Mouse (Mus musculus) lung, postnatal 0 days (tissue): ENCODE data around the gene Rps23. TPM values are rescaled to one million over a fixed set of nuclear protein-coding genes. Genes with fewer than 3 reads are reported as not detected.

Source experiments
- ATAC-seq: fragments of 200-750 bp; cut with Nextera tagmentation; 2 replicates; pipeline ENCODE4 v1.8.0; 2017; ENCODE audit warnings: moderate library complexity
- DNase-seq: peaks from one replicate; pipeline ENCODE4 v3.0.0-alpha.2; 2016; ENCODE audit warnings: low spot score
- H3K27ac ChIP-seq: fragments of 300-500 bp; sonication (generic); 2 replicates; pipeline ENCODE4 v1.5.1; 2014; ENCODE audit warnings: antibody characterized with exemption, mild to moderate bottlenecking, low read length, mixed read lengths
- H3K27me3 ChIP-seq: fragments of 300-500 bp; sonication (generic); replicated peaks from 2 replicates; pipeline ENCODE4 v1.6.1; 2014; ENCODE audit warnings: low read length, mixed read lengths; ENCODE audit not compliant: insufficient read depth
- H3K36me3 ChIP-seq: fragments of 300-500 bp; sonication (generic); 2 replicates; pipeline ENCODE4 v1.6.1; 2014; ENCODE audit warnings: low read length, mixed read lengths; ENCODE audit not compliant: insufficient read depth
- H3K4me1 ChIP-seq: fragments of 300-500 bp; sonication (generic); 2 replicates; pipeline ENCODE4 v1.6.1; 2014; ENCODE audit warnings: antibody characterized with exemption, low read depth, low read length, mixed read lengths; ENCODE audit not compliant: insufficient read depth
- H3K4me2 ChIP-seq: fragments of 300-500 bp; sonication (generic); replicated peaks from 2 replicates; pipeline ENCODE4 v1.6.1; 2014; ENCODE audit warnings: low read depth, mild to moderate bottlenecking, low read length, moderate library complexity, mixed read lengths
- H3K4me3 ChIP-seq: fragments of 300-500 bp; sonication (generic); 2 replicates; pipeline ENCODE4 v1.5.1; 2014; ENCODE audit warnings: low read depth, low read length
- H3K9ac ChIP-seq: fragments of 300-500 bp; sonication (generic); replicated peaks from 2 replicates; pipeline ENCODE4 v1.6.1; 2014; ENCODE audit warnings: low read depth, mild to moderate bottlenecking
- H3K9me3 ChIP-seq: fragments of 300-500 bp; sonication (generic); 2 replicates; pipeline ENCODE4 v1.6.1; 2016; ENCODE audit warnings: low read length, mixed read lengths
- CTCF ChIP-seq: IDR thresholded peaks from 2 replicates; pipeline ENCODE4 v1.5.1; 2016; ENCODE audit warnings: antibody characterized with exemption, mild to moderate bottlenecking
- EP300 ChIP-seq: IDR thresholded peaks from 2 replicates; pipeline ENCODE4 v1.6.1; 2016; ENCODE audit warnings: antibody characterized with exemption, mild to moderate bottlenecking, control low read depth
- WGBS: fragments of 180-500 bp; shearing (Covaris S2); extraction: QIAGEN DNeasy Blood & Tissue Kit; methylation state at CpG from one replicate; pipeline ENCODE4 v1.1.7; 2014; 5-methylcytosine and 5-hydroxymethylcytosine counted together
- polyA plus RNA-seq: library from polyadenylated mRNA; unstranded; fragments of >200 nt; fragmentation: Nextera tagmentation; extraction: Ambion mirVana; gene quantifications from 2 replicates; pipeline ENCODE4 v1.2.1, GENCODE M21; 2015

The Rps23 gene
- 202 and 205 TPM in 2 replicates for polyA plus RNA-seq

- DNase-seq (peak; percentile 97), ATAC-seq (peak; percentile 99)
- TF ChIP-seq CTCF (no peak; the same call in 1 of the 2 replicates), EP300 (peak; percentile 90)
- Histone ChIP-seq H3K36me3 (peaks cover 14% of the 10 kb centered on the region), H3K9ac (peak within 1 kb of the TSS; percentile 98), H3K27me3 (no peaks in the 10 kb centered on the region), H3K4me1 (no peaks in the 10 kb centered on the region), H3K4me2 (peak within 1 kb of the TSS; percentile 61), H3K27ac (peak within 1 kb of the TSS; percentile 82), H3K9me3 (no peaks in the 10 kb centered on the region), H3K4me3 (peak within 1 kb of the TSS; percentile 90)
- WGBS = under 1% methylated on average over 57 of the region's 57 CpGs
Measured at GRCm38 (mm10) chr13:90922751-90923612, at the start of gene Rps23. TSS of gene Rps23 (plus strand) at chr13:90922958.

GRCm38 (mm10) chr13:90881727-90882429, 40.9 kb upstream of the Rps23 start:
- Histone ChIP-seq H3K27me3 (no peaks in the 10 kb centered on the region), H3K36me3 (no peaks in the 10 kb centered on the region), H3K4me3 (no peak overlapping the region), H3K27ac (no peak overlapping the region), H3K4me2 (no peak overlapping the region), H3K9me3 (no peaks in the 10 kb centered on the region), H3K9ac (no peak overlapping the region), H3K4me1 (peaks cover 3% of the 10 kb centered on the region; the same call in 1 of the 2 replicates)
- no peak for ATAC-seq
- TF ChIP-seq EP300 = no peak
- no peak for TF ChIP-seq CTCF
- WGBS = 74% methylated on average over 1 of the region's 1 CpGs
- no peak for DNase-seq

- H3K4me2 ChIP-seq = peak overlapping the region; percentile 57
- H3K4me3 ChIP-seq = peak overlapping the region; percentile 31
- H3K9ac ChIP-seq = no peak overlapping the region
- no peaks in the 10 kb centered on the region for H3K27me3 ChIP-seq
- WGBS = 22% methylated on average over 13 of the region's 13 CpGs
- H3K4me1 ChIP-seq = peaks cover 3% of the 10 kb centered on the region; the same call in 1 of the 2 replicates
- peak; percentile 47 for DNase-seq
- peak; percentile 73 for ATAC-seq
- no peak overlapping the region for H3K27ac ChIP-seq
- no peaks in the 10 kb centered on the region for H3K9me3 ChIP-seq
- TF ChIP-seq EP300 (peak; percentile 25; the same call in 1 of the 2 replicates), CTCF (no peak)
- H3K36me3 ChIP-seq = no peaks in the 10 kb centered on the region
Measured at GRCm38 (mm10) chr13:90885856-90886532, 36.8 kb upstream of the Rps23 start.

GRCm38 (mm10) chr13:90886568-90886983, 36.2 kb upstream of the Rps23 start:
- TF ChIP-seq CTCF (peak; percentile 81), EP300 (no peak)
- peak overlapping the region; percentile 31 for H3K4me3 ChIP-seq
- no peaks in the 10 kb centered on the region for H3K27me3 ChIP-seq
- peaks cover 3% of the 10 kb centered on the region; the same call in 1 of the 2 replicates for H3K4me1 ChIP-seq
- DNase-seq = peak; percentile 61
- no peak overlapping the region for H3K27ac ChIP-seq
- WGBS = under 1% methylated on average over 18 of the region's 18 CpGs
- peak overlapping the region; percentile 57 for H3K4me2 ChIP-seq
- H3K9me3 ChIP-seq = no peaks in the 10 kb centered on the region
- H3K9ac ChIP-seq = no peak overlapping the region
- no peaks in the 10 kb centered on the region for H3K36me3 ChIP-seq
- peak; percentile 59 for ATAC-seq

- Histone ChIP-seq H3K4me1 (peaks cover 3% of the 10 kb centered on the region; the same call in 1 of the 2 replicates), H3K4me2 (no peak overlapping the region), H3K36me3 (no peaks in the 10 kb centered on the region), H3K27ac (no peak overlapping the region), H3K27me3 (no peaks in the 10 kb centered on the region), H3K9ac (no peak overlapping the region), H3K4me3 (no peak overlapping the region), H3K9me3 (no peaks in the 10 kb centered on the region)
- ATAC-seq (no peak), DNase-seq (no peak)
- 78% methylated on average over 5 of the region's 5 CpGs for WGBS
- TF ChIP-seq EP300 (no peak), CTCF (no peak)
Measured at GRCm38 (mm10) chr13:90890111-90890510, 32.6 kb upstream of the Rps23 start.

GRCm38 (mm10) chr13:90894819-90895218, 27.9 kb upstream of the Rps23 start:
- H3K9ac ChIP-seq = no peak overlapping the region
- no peak overlapping the region for H3K27ac ChIP-seq
- H3K4me2 ChIP-seq = no peak overlapping the region
- no peaks in the 10 kb centered on the region for H3K9me3 ChIP-seq
- no peak overlapping the region for H3K4me3 ChIP-seq
- no peak for ATAC-seq
- H3K4me1 ChIP-seq = no peaks in the 10 kb centered on the region
- no peaks in the 10 kb centered on the region for H3K36me3 ChIP-seq
- TF ChIP-seq EP300 = no peak
- TF ChIP-seq CTCF = no peak
- 92% methylated on average over 4 of the region's 4 CpGs for WGBS
- H3K27me3 ChIP-seq = no peaks in the 10 kb centered on the region
- DNase-seq = no peak
